Mouse (Mus musculus) frontal cortex, postnatal 25 days (tissue): ENCODE data around the gene Gm3005.
"Not testable (repeated sequence)": the region's sequence is repeated elsewhere in the genome, so short reads cannot be mapped to it uniquely, and the experiment has no call there.

Experiments used
- DNase-seq, 2 experiments: peaks; one replicate each; pipeline ENCODE4 v3.0.0; 2022; ENCODE audit warnings: low spot score in 2 of 2

Gene Gm3005

DNA sequence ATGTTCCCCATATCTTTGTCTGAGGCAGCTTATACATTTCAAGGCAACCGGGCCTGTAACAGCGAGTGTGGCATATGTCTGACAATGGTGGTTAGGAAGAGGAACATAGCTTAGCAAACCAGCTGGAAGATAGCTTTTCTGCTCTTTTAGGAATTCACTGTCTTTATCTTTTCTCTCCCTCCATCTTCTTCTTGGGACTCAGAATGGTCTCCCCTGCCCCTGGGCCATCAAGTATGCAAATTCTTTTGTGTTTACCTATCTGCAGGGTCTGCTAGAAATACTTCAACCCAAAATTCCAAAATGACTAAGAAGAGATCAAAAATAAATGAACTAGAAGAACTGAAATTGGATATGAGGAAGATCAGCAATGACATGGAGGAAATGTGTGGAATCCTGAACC, at the start of gene Gm3005:
TSS of gene Gm3005 (plus strand) at position 301 of the 400 bp plus-strand sequence.
- DNase-seq = not testable (repeated sequence)

DNA sequence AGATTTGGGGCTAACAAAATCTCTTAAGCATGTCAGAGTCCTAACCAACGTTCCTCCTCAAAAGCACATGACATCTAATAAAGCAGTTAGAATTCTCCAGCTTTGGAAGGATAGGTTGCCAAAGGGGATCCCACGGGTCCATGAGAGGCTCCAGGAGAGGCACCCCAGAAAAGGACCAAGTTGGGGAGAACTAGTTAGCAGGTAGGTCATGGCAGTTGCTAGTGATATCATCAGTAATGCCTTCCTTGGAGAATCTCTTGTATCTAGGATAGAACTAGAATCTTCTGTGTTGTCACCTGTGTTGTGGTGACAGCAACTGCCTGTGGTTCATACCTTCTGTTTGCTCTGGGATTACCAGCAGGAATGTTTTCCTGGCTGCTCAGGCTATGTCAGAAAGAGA, 33.1 kb upstream of the Gm3005 start, which contains the start of gene Gm10413:
TSS of gene Gm10413 (plus strand) at position 301 of the 400 bp plus-strand sequence.
- not testable (repeated sequence) for DNase-seq

DNA sequence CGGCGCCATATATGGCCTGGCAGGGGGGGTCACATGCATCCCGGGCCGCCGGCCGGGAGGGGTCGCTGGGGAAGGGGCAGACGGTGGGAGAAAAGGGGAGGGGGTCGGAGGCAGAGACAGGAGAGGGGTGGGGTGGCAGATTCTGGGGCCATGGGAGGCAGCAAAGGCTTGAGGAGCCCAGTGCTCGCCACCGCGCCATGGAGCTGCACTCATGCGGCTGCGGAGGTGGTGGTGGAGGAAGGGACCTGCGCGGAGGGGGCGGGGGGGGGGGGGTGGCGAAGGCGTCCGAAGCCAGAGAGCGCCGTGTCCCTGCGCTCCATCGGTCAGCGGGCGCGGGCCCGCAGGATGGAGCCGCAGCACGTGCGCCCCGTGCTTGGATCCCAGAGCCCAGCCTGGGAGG, 15.6 kb upstream of the Gm3005 start, which contains the start of gene Gm10409:
TSS of gene Gm10409 (plus strand) at position 301 of the 400 bp plus-strand sequence.
- not testable (repeated sequence) for DNase-seq

DNA sequence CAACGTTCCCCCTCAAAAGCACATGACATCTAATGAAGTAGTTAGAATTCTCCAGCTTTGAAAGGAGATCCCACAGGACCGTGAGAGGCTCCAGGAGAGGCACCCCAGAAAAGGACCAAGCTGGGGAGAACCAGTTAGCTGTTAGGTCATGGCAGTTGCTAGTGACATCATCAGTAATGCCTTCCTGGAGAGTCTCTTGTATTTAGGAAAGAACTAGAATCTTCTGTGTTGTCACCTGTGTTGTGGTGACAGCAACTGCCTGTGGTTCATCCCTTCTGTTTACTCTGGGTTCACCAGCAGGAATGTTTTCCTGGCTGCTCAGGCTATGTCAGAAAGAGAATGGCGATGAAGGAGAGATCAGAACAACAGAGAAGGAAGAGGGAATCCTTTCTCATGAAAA, 21.2 kb downstream of the Gm3005 start, which contains the start of gene Gm10408:
TSS of gene Gm10408 (plus strand) at position 301 of the 400 bp plus-strand sequence.
- DNase-seq = not testable (repeated sequence)

GRCm38 (mm10) chr14:3634212-3634611, 206.3 kb downstream of the Gm3005 start, which contains the start of gene Gm3012:
Gm3012 (plus strand) TSS chr14:3634512.
- not testable (repeated sequence) for DNase-seq
